Mouse (Mus musculus) CH12.LX (cell line): Measurements from ENCODE around the gene B4galnt4. TPM values are rescaled to one million over a fixed set of nuclear protein-coding genes. Genes with fewer than 3 reads are reported as not detected.
A peak's percentile ranks its signal among the peaks of the same experiment; 100 is the strongest.

Experiments used
- DNase-seq: peaks from one replicate; pipeline ENCODE4 v3.0.0-alpha.2; 2013; ENCODE audit errors: extremely low read depth
- H3K27ac ChIP-seq: 2 replicates; pipeline ENCODE4 v1.5.1; 2012; ENCODE audit warnings: low read depth, mild to moderate bottlenecking, control low read depth, moderate library complexity; ENCODE audit not compliant: insufficient read depth
- H3K27me3 ChIP-seq: replicated peaks from 2 replicates; pipeline ENCODE3; 2012; ENCODE audit warnings: inconsistent platforms
- H3K36me3 ChIP-seq, 2 experiments: replicated peaks in 1 of 2; 2 replicates each; pipeline versions ENCODE3 to v1.6.1; 2012; ENCODE audit warnings: inconsistent platforms in 1 of 2, low read length in 1 of 2, mild to moderate bottlenecking in 1 of 2, mixed read lengths in 1 of 2, moderate library complexity in 1 of 2; ENCODE audit not compliant: control insufficient read depth in 1 of 2, insufficient read depth in 1 of 2
- H3K4me1 ChIP-seq, 2 experiments: 2 replicates each; pipeline ENCODE4 v1.6.1; 2012; ENCODE audit warnings: inconsistent platforms in 1 of 2, moderate library complexity in 1 of 2; ENCODE audit not compliant: insufficient read depth in 2 of 2, control insufficient read depth in 1 of 2
- H3K4me2 ChIP-seq: 2 replicates; pipeline ENCODE4 v1.6.1; 2012; ENCODE audit warnings: low read depth, mild to moderate bottlenecking, control low read depth; ENCODE audit not compliant: poor library complexity, insufficient read depth, severe bottlenecking
- H3K4me3 ChIP-seq, 3 experiments: fragments of 150-350 bp in 1 of 3; sonication (generic) in 1 of 3; replicated peaks in 1 of 3; 2 replicates each; pipeline versions ENCODE3 to v1.5.1; 2011 to 2012; ENCODE audit warnings: low read depth in 2 of 3, low read length in 2 of 3, mild to moderate bottlenecking in 2 of 3, moderate library complexity in 2 of 3, control low read depth in 1 of 3, improper control_type of control experiment in 1 of 3, inconsistent platforms in 1 of 3, mixed read lengths in 1 of 3; ENCODE audit not compliant: poor library complexity in 1 of 3
- H3K79me2 ChIP-seq: replicated peaks from 2 replicates; pipeline ENCODE4 v1.6.1; 2012; ENCODE audit warnings: mild to moderate bottlenecking, moderate library complexity; ENCODE audit not compliant: control insufficient read depth, poor library complexity, insufficient read depth, severe bottlenecking; ENCODE audit errors: extremely low read depth
- H3K9ac ChIP-seq: 2 replicates; pipeline ENCODE4 v1.6.1; 2012; ENCODE audit warnings: low read depth, mild to moderate bottlenecking, control low read depth, moderate library complexity; ENCODE audit not compliant: insufficient read depth
- H3K9me3 ChIP-seq: replicated peaks from 2 replicates; pipeline ENCODE3; 2012; ENCODE audit warnings: low read length, inconsistent platforms, mixed read lengths
- BHLHE40 ChIP-seq: IDR thresholded peaks from 2 replicates; pipeline ENCODE4 v1.6.1; 2011; ENCODE audit warnings: mild to moderate bottlenecking, low read depth, low read length, improper control_type of control experiment
- CHD2 ChIP-seq: IDR thresholded peaks from 2 replicates; pipeline ENCODE4 v1.6.1; 2011; ENCODE audit warnings: low read length, improper control_type of control experiment
- CTCF ChIP-seq, 2 experiments: IDR thresholded peaks in 1 of 2; conservative IDR thresholded peaks in 1 of 2; 2 replicates each; pipeline ENCODE4 v1.5.1; 2011 to 2012; ENCODE audit warnings: low read depth in 2 of 2, low read length in 2 of 2, improper control_type of control experiment in 1 of 2, inconsistent platforms in 1 of 2, mild to moderate bottlenecking in 1 of 2, moderate library complexity in 1 of 2
- E2F4 ChIP-seq: IDR thresholded peaks from 2 replicates; pipeline ENCODE4 v1.6.1; 2011; ENCODE audit warnings: low read depth, low read length, improper control_type of control experiment; ENCODE audit not compliant: insufficient replicate concordance
- ELF1 ChIP-seq: IDR thresholded peaks from 2 replicates; pipeline ENCODE4 v1.6.1; 2014; ENCODE audit warnings: low read depth, mild to moderate bottlenecking, inconsistent platforms, low read length, improper control_type of control experiment
- EP300 ChIP-seq: IDR thresholded peaks from 2 replicates; pipeline ENCODE4 v1.6.1; 2011; ENCODE audit warnings: low read length, improper control_type of control experiment
- GABPA ChIP-seq: IDR thresholded peaks from 2 replicates; pipeline ENCODE4 v1.6.1; 2012; ENCODE audit warnings: low read depth, low read length, improper control_type of control experiment, inconsistent platforms; ENCODE audit not compliant: insufficient replicate concordance
- HCFC1 ChIP-seq: IDR thresholded peaks from 2 replicates; pipeline ENCODE4 v1.6.1; 2012; ENCODE audit warnings: low read depth, mild to moderate bottlenecking, inconsistent platforms, low read length, improper control_type of control experiment
- IRF4 ChIP-seq: IDR thresholded peaks from 2 replicates; pipeline ENCODE4 v1.6.1; 2014; ENCODE audit warnings: low read depth, mild to moderate bottlenecking, inconsistent platforms, low read length, improper control_type of control experiment
- JUND ChIP-seq: conservative IDR thresholded peaks from 2 replicates; pipeline ENCODE4 v1.6.1; 2011; ENCODE audit warnings: low read depth, low read length, improper control_type of control experiment
- MXI1 ChIP-seq: IDR thresholded peaks from 2 replicates; pipeline ENCODE4 v1.6.1; 2011; ENCODE audit warnings: mild to moderate bottlenecking, low read depth, low read length, improper control_type of control experiment
- MYC ChIP-seq: IDR thresholded peaks from 2 replicates; pipeline ENCODE4 v1.6.1; 2011; ENCODE audit warnings: low read depth, mild to moderate bottlenecking, improper control_type of control experiment, low read length
- NELFE ChIP-seq: IDR thresholded peaks from 2 replicates; pipeline ENCODE4 v1.6.1; 2011; ENCODE audit warnings: low read depth, low read length, improper control_type of control experiment
- POLR2A ChIP-seq: IDR thresholded peaks from 2 replicates; pipeline ENCODE4 v1.6.1; 2011; ENCODE audit warnings: low read depth, mild to moderate bottlenecking, improper control_type of control experiment, low read length
- POLR2AphosphoS2 ChIP-seq: IDR thresholded peaks from 2 replicates; pipeline ENCODE4 v1.6.1; 2011; ENCODE audit warnings: low read depth, low read length, improper control_type of control experiment
- RCOR1 ChIP-seq: conservative IDR thresholded peaks from 2 replicates; pipeline ENCODE4 v1.6.1; 2012; ENCODE audit warnings: low read depth, mild to moderate bottlenecking, inconsistent platforms, low read length, improper control_type of control experiment
- SIN3A ChIP-seq: IDR thresholded peaks from 2 replicates; pipeline ENCODE4 v1.6.1; 2012; ENCODE audit warnings: low read length, improper control_type of control experiment, inconsistent platforms
- UBTF ChIP-seq: IDR thresholded peaks from 2 replicates; pipeline ENCODE4 v1.6.1; 2012; ENCODE audit warnings: low read depth, mild to moderate bottlenecking, inconsistent platforms, low read length, improper control_type of control experiment, moderate library complexity
- ZMIZ1 ChIP-seq: IDR thresholded peaks from 2 replicates; pipeline ENCODE4 v1.6.1; 2012; ENCODE audit warnings: low read depth, mild to moderate bottlenecking, inconsistent platforms, low read length, improper control_type of control experiment
- ZNF384 ChIP-seq: IDR thresholded peaks from 2 replicates; pipeline ENCODE4 v1.6.1; 2012; ENCODE audit warnings: low read depth, low read length, improper control_type of control experiment, inconsistent platforms
- dilution Hi-C: fragments of 300-500 bp; cut with MboI; formaldehyde crosslinking; loops from 2 replicates; pipeline ENCODE4 v1.14.3; 2020; ENCODE audit warnings: low sequenced_read_pairs; ENCODE audit not compliant: extremely low pct_unique_long_range_greater_than_20kb, extremely low pct_ligation_motif_present
- in situ Hi-C: fragments of 300-500 bp; cut with MboI; formaldehyde crosslinking; loops from 3 replicates; pipeline ENCODE4 v1.14.3; 2019; ENCODE audit warnings: low sequenced_read_pairs, low pct_ligation_motif_present, low pct_unique_long_range_greater_than_20kb, mixed read lengths
- polyA plus RNA-seq: library from polyadenylated mRNA; unstranded; fragments of >175 nt; gene quantifications from 2 replicates; pipeline ENCODE4 v1.2.1, GENCODE M21; 2012; ENCODE audit warnings: low read depth; ENCODE audit not compliant: insufficient read length
- total RNA-seq, 2 experiments: library from RNA; depleted of rRNA; stranded (reverse); fragments of 300-350 nt in 1 of 2; fragments of >200 nt in 1 of 2; gene quantifications; 2 replicates each; pipeline ENCODE4 v1.2.3; 2012 to 2014

Gene B4galnt4
- total and polyA plus RNA-seq, 3 experiments: 0.91 to 13.1 (median 2.9) TPM

DNA sequence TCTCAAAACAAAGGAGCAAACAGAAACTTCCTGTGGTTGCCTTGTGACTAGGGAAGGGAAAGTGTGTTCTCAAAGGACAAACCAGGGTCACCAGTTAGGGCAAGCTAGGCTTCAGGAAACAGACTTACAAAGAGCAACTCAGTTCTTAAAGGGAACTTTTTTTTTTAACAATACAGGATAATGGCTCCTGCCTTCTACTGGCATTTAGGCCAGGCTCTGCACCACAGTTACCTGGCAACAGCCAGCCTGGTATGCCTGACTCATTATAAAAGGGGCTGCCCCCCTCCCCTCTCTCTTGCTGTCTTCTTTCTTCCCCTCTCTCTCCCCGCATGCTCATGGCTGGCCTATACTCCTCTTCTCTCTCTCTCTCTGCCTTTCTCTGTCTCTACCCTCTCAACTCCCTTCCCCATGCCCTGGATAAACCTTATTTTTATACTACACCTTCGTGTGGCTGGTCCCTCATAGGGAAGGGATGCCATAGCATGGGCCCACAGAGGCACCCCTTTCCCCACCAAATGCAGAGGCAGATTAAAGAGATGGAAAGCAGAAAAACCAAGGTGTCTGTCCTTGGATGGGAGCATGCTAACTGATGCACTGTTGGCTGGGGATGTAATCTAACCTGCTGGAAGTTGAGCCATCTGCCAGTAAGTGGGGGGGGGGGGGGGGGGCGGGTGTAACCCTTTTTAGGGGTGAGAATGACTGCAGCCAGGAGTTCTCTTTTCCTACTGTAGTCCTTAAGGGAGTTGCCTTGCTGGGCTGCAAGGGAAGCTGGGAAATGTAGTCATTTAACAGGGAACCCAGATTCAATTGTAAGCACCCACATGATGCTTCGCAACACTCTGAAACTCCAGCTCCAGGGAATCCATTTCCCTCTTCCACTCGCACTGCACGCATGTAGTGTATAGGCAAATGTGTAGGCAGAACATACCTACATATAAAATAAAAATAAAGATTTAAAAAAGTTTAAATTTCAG lies 35.8 kb upstream of the B4galnt4 start:
- Histone ChIP-seq H3K4me1 (peaks cover 11 to 33% of the 10 kb centered on the region in 2 experiments), H3K27ac (no peak overlapping the region), H3K4me2 (no peak overlapping the region), H3K4me3 (no peak overlapping the region), H3K9ac (no peak overlapping the region), H3K27me3 (no peaks in the 10 kb centered on the region), H3K9me3 (no peaks in the 10 kb centered on the region), H3K79me2 (no peaks in the 10 kb centered on the region), H3K36me3 (no peaks in the 10 kb centered on the region)
- TF ChIP-seq CTCF (conservative IDR thresholded peaks at IDR 0.05 in 1 of 2, IDR thresholded peaks at IDR 0.05 in 1 of 2; ENCODE audit: low read depth in 2 of 2, low read length in 2 of 2) (no peak), HCFC1 (peak; percentile 57), ZNF384 (peak; percentile 24; the same call in 1 of the 2 replicates)
- dilution Hi-C loops (no loop called here), in situ Hi-C loops (no loop called here)
- peak; percentile 41 for DNase-seq

DNA sequence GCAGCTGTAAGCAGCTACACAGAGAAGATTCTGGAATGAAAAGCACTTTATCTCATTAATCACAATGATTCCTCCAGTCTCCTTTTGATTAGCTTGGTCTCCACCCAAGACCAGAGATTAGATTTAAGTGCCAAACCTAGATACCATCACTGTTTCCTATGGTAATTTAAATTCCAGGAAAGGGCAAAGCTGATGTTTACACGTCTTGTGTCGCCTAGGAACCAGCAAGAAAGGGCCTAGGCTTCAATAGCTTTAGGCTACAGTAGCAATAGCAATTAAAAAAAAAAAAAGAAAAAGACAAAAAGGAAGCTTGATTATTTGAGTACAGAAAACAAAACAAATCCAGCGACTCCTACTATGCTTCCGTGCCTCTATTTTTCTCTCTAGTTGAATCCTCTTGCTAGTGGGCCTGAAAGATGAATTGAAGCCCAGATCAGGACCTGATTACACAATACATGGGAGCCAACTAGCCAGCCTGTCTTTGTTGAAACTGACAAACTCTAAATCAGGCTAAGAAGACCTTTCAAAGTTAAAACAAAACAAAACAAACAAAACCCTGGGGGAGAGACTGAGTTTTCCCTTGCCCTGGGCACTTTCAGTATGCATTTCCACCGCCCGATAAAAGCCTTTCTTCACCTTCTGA lies 34.7 kb upstream of the B4galnt4 start:
- Histone ChIP-seq H3K4me2 (no peak overlapping the region), H3K9ac (no peak overlapping the region), H3K9me3 (no peaks in the 10 kb centered on the region), H3K27me3 (no peaks in the 10 kb centered on the region), H3K27ac (no peak overlapping the region), H3K4me1 (peaks cover 11 to 25% of the 10 kb centered on the region in 2 experiments), H3K4me3 (no peak overlapping the region)
- no peak for DNase-seq
- in situ Hi-C loops: no loop called here
- no peak for TF ChIP-seq RCOR1
- no peak for TF ChIP-seq SIN3A
- TF ChIP-seq E2F4: no peak
- no peak for TF ChIP-seq IRF4
- TF ChIP-seq POLR2AphosphoS2: no peak
- no peak for TF ChIP-seq ZMIZ1
- TF ChIP-seq NELFE: no peak
- no peak for TF ChIP-seq ZNF384
- TF ChIP-seq ELF1: no peak
- no peak for TF ChIP-seq CHD2
- TF ChIP-seq MYC: no peak
- no peak for TF ChIP-seq GABPA
- no peak for TF ChIP-seq CTCF (conservative IDR thresholded peaks at IDR 0.05 in 1 of 2, IDR thresholded peaks at IDR 0.05 in 1 of 2; ENCODE audit: low read depth in 2 of 2, low read length in 2 of 2)
- no peak for TF ChIP-seq BHLHE40
- TF ChIP-seq UBTF: no peak
- no peak for TF ChIP-seq MXI1
- TF ChIP-seq POLR2A: no peak
- no peak for TF ChIP-seq EP300
- TF ChIP-seq HCFC1: no peak
- no peak for TF ChIP-seq JUND
- TF ChIP-seq, all 38 proteins: peak for 0
- Histone ChIP-seq H3K79me2 (no peaks in the 10 kb centered on the region), H3K36me3 (no peaks in the 10 kb centered on the region)
- dilution Hi-C loops: no loop called here
